Mouse (Mus musculus) lung, embryonic 16.5 days (tissue): ENCODE measurements around the gene Ros1. TPM values are rescaled to one million over a fixed set of nuclear protein-coding genes. Genes with fewer than 3 reads are reported as not detected.
A peak's percentile ranks its signal among the peaks of the same experiment; 100 is the strongest.

Experiments used
- ATAC-seq: fragments of 200-750 bp; cut with Nextera tagmentation; 2 replicates; pipeline ENCODE4 v1.8.0; 2017; ENCODE audit warnings: low read depth, mild to moderate bottlenecking, moderate library complexity
- H3K27ac ChIP-seq: fragments of 300-500 bp; sonication (generic); 2 replicates; pipeline ENCODE4 v1.5.1; 2014; ENCODE audit warnings: mild to moderate bottlenecking, control low read depth, low read length
- H3K27me3 ChIP-seq: fragments of 300-500 bp; sonication (generic); 2 replicates; pipeline ENCODE4 v1.6.1; 2014; ENCODE audit warnings: low read depth, low read length, mixed read lengths; ENCODE audit not compliant: control insufficient read depth, insufficient read depth
- H3K36me3 ChIP-seq: fragments of 300-500 bp; sonication (generic); 2 replicates; pipeline ENCODE4 v1.6.1; 2014; ENCODE audit warnings: low read length; ENCODE audit not compliant: control insufficient read depth, insufficient read depth
- H3K4me1 ChIP-seq: fragments of 300-500 bp; sonication (generic); replicated peaks from 2 replicates; pipeline ENCODE4 v1.6.1; 2014; ENCODE audit warnings: low read length, mixed read lengths; ENCODE audit not compliant: control insufficient read depth, insufficient read depth
- H3K4me2 ChIP-seq: fragments of 300-500 bp; sonication (generic); 2 replicates; pipeline ENCODE4 v1.6.1; 2014; ENCODE audit warnings: low read depth, low read length, control low read depth
- H3K4me3 ChIP-seq: fragments of 300-500 bp; sonication (generic); 2 replicates; pipeline ENCODE4 v1.5.1; 2014; ENCODE audit warnings: mild to moderate bottlenecking, low read length, control low read depth
- H3K9ac ChIP-seq: fragments of 300-500 bp; sonication (generic); 2 replicates; pipeline ENCODE4 v1.6.1; 2014; ENCODE audit warnings: low read length, control low read depth
- H3K9me3 ChIP-seq: fragments of 300-500 bp; sonication (generic); 2 replicates; pipeline ENCODE4 v1.6.1; 2016; ENCODE audit warnings: low read length; ENCODE audit not compliant: control insufficient read depth
- WGBS: fragments of 180-500 bp; shearing (Covaris S2); extraction: QIAGEN DNeasy Blood & Tissue Kit; methylation state at CpG from one replicate; pipeline ENCODE4 v1.1.7; 2014; 5-methylcytosine and 5-hydroxymethylcytosine counted together
- polyA plus RNA-seq: library from polyadenylated mRNA; unstranded; fragments of >200 nt; fragmentation: Nextera tagmentation; extraction: Ambion mirVana; gene quantifications from 2 replicates; pipeline ENCODE4 v1.2.1, GENCODE M21; 2015

Gene Ros1
- polyA plus RNA-seq: 0.23 and 0.39 TPM in 2 replicates

- Histone ChIP-seq H3K9ac (no peak within 1 kb of the TSS), H3K36me3 (no peaks in the 10 kb centered on the region), H3K27me3 (no peaks in the 10 kb centered on the region), H3K9me3 (peaks cover 2% of the 10 kb centered on the region; the same call in 1 of the 2 replicates), H3K4me1 (no peaks in the 10 kb centered on the region), H3K4me2 (no peak within 1 kb of the TSS), H3K4me3 (no peak within 1 kb of the TSS), H3K27ac (peak within 1 kb of the TSS; percentile 49)
- 49% methylated on average over 7 of the region's 7 CpGs for WGBS
- ATAC-seq: no peak
Observed at GRCm38 (mm10) chr10:52194957-52195852, at the start of gene Ros1. Gene Ros1, minus strand, starts transcription at chr10:52195244.

GRCm38 (mm10) chr10:52242680-52243323, 47.8 kb upstream of the Ros1 start:
- Histone ChIP-seq H3K27me3 (no peaks in the 10 kb centered on the region), H3K36me3 (no peaks in the 10 kb centered on the region), H3K4me2 (no peak overlapping the region), H3K9me3 (no peaks in the 10 kb centered on the region), H3K4me1 (peaks cover 5% of the 10 kb centered on the region; the same call in 1 of the 2 replicates), H3K9ac (no peak overlapping the region), H3K27ac (no peak overlapping the region), H3K4me3 (no peak overlapping the region)
- 40% methylated on average over 7 of the region's 7 CpGs for whole genome bisulfite sequencing
- ATAC-seq: no peak

GRCm38 (mm10) chr10:52242015-52242414, 47.0 kb upstream of the Ros1 start:
- H3K9ac ChIP-seq: no peak overlapping the region
- H3K4me3 ChIP-seq: no peak overlapping the region
- no peaks in the 10 kb centered on the region for H3K27me3 ChIP-seq
- H3K4me2 ChIP-seq: no peak overlapping the region
- peaks cover 5% of the 10 kb centered on the region; the same call in 1 of the 2 replicates for H3K4me1 ChIP-seq
- no peak for ATAC-seq
- H3K9me3 ChIP-seq: no peaks in the 10 kb centered on the region
- 79% methylated on average over 5 of the region's 5 CpGs for WGBS
- H3K36me3 ChIP-seq: no peaks in the 10 kb centered on the region
- no peak overlapping the region for H3K27ac ChIP-seq

- Histone ChIP-seq H3K9me3 (no peaks in the 10 kb centered on the region), H3K4me2 (peak overlapping the region; percentile 84), H3K36me3 (no peaks in the 10 kb centered on the region), H3K27me3 (no peaks in the 10 kb centered on the region), H3K4me3 (peak overlapping the region; percentile 92), H3K9ac (no peak overlapping the region), H3K27ac (no peak overlapping the region), H3K4me1 (peaks cover 20% of the 10 kb centered on the region)
- no peak for ATAC-seq
- WGBS: 66% methylated on average over 5 of the region's 5 CpGs
Observed at GRCm38 (mm10) chr10:52235461-52235860, 40.4 kb upstream of the Ros1 start.

GRCm38 (mm10) chr10:52234654-52234981, 39.6 kb upstream of the Ros1 start:
- no peaks in the 10 kb centered on the region for H3K9me3 ChIP-seq
- H3K4me3 ChIP-seq: peak overlapping the region; percentile 92
- H3K9ac ChIP-seq: peak overlapping the region; percentile 95
- H3K27ac ChIP-seq: no peak overlapping the region; the same call in 1 of the 2 replicates
- H3K4me1 ChIP-seq: peaks cover 20% of the 10 kb centered on the region
- H3K36me3 ChIP-seq: no peaks in the 10 kb centered on the region
- ATAC-seq: no peak
- 4% methylated on average over 7 of the region's 7 CpGs for WGBS
- H3K27me3 ChIP-seq: no peaks in the 10 kb centered on the region
- H3K4me2 ChIP-seq: peak overlapping the region; percentile 84

GRCm38 (mm10) chr10:52233969-52234653, 39.1 kb upstream of the Ros1 start:
- H3K4me1 ChIP-seq: peaks cover 20% of the 10 kb centered on the region
- peak overlapping the region; percentile 95 for H3K9ac ChIP-seq
- no peaks in the 10 kb centered on the region for H3K9me3 ChIP-seq
- 0% methylated on average over 40 of the region's 40 CpGs for WGBS
- peak overlapping the region; percentile 92 for H3K4me3 ChIP-seq
- no peaks in the 10 kb centered on the region for H3K27me3 ChIP-seq
- peak overlapping the region; percentile 88 for H3K27ac ChIP-seq
- peak; percentile 53 for ATAC-seq
- no peaks in the 10 kb centered on the region for H3K36me3 ChIP-seq
- H3K4me2 ChIP-seq: peak overlapping the region; percentile 84

- Histone ChIP-seq H3K4me2 (peak within 1 kb of the TSS; percentile 84), H3K27ac (peak within 1 kb of the TSS; percentile 88), H3K9ac (peak within 1 kb of the TSS; percentile 95), H3K27me3 (no peaks in the 10 kb centered on the region), H3K9me3 (no peaks in the 10 kb centered on the region), H3K36me3 (no peaks in the 10 kb centered on the region), H3K4me1 (peaks cover 20% of the 10 kb centered on the region), H3K4me3 (peak within 1 kb of the TSS; percentile 92)
- WGBS: 1% methylated on average over 36 of the region's 60 CpGs
- peak; percentile 97 for ATAC-seq
Observed at GRCm38 (mm10) chr10:52233301-52233968, 38.4 kb upstream of the Ros1 start, which contains the start of gene Dcbld1. Gene Dcbld1, plus strand, starts transcription at chr10:52233619.

GRCm38 (mm10) chr10:52232196-52233176, 37.4 kb upstream of the Ros1 start:
- Histone ChIP-seq H3K36me3 (no peaks in the 10 kb centered on the region), H3K27me3 (no peaks in the 10 kb centered on the region), H3K27ac (peak overlapping the region; percentile 88), H3K9ac (peak overlapping the region; percentile 95), H3K4me3 (peak overlapping the region; percentile 92), H3K4me1 (peaks cover 20% of the 10 kb centered on the region), H3K9me3 (no peaks in the 10 kb centered on the region), H3K4me2 (peak overlapping the region; percentile 84)
- ATAC-seq: 0 out of 2 replicates have a peak, but pooled peaks have one; percentile 15
- WGBS: 5% methylated on average over 21 of the region's 21 CpGs
